Mouse (Mus musculus) cerebellum, adult (tissue): ENCODE results near the gene Sh2b1.

Experiments
- ATAC-seq: cut with Nextera tagmentation; 2 replicates; pipeline ENCODE4 v1.9.2; 2017; ENCODE audit warnings: mild to moderate bottlenecking, moderate library complexity, mixed read lengths; ENCODE audit not compliant: insufficient number of reproducible peaks, low FRiP score, low TSS enrichment

Sh2b1 gene

DNA sequence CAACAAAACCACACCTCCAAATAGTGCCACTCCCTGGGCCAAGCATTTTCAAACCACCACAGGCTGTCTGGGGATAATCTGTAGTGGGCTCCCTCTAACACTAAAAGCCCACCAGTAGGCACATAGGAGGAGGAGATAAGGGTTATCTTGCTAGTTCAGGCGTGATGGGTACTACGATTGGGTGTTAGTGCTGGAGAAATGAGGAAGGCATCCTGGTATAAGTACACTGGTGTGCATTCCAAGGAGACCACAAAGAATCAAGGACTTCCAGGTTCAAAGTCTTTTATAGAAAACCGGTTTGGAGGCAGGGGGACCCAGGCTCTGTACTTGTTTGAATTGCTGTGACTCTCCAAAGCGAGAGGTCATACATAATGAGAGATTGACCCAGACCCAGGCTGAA is 47.1 kb downstream of the Sh2b1 start:
- no peak for ATAC-seq

DNA sequence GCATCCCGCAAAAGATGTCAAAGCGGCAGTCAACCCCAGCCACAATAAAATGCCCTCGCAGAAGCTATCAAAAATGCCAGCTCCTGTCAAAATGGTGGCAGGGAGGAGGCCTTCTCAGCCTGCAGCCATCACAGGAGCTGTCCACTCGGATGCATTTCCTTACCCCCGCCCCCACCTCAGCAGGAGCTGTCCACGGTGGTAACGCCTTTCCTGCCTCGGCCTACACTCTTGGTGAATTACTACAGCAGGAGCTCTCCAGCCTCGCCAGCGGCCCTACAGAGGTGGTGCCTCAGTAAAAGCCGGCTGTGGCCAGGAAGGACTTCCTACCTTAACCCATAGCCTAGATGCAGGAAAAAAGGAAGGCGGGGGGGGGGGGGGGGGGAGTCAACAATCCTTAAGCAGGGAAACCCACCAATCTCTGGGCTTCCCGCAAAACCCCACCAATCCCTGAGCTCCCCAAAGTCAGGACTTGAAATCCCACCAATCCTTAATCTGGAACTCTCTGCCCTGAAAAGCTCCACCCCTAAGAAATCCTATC is 47.8 kb downstream of the Sh2b1 start:
- ATAC-seq: no peak

DNA sequence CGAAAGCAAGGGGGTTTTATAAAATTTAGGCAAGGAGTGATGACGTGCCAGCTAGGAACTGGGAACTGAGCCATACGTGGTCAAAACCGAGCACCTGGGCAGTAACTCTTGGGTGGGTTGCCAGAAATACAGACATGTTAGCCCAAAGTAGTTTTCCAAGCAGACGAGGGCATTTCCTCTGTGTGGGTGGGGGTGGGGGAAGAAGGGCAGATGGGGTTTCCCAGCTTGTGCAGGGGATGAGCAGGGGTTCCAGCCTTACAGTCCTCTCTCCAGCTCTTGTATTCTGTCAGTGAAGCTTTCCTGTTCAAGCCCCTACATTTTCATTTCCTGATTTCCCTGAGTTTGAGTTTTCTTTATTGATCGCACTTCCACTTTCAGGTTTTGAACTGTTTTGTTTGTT is 51.1 kb downstream of the Sh2b1 start:
- no peak for ATAC-seq

DNA sequence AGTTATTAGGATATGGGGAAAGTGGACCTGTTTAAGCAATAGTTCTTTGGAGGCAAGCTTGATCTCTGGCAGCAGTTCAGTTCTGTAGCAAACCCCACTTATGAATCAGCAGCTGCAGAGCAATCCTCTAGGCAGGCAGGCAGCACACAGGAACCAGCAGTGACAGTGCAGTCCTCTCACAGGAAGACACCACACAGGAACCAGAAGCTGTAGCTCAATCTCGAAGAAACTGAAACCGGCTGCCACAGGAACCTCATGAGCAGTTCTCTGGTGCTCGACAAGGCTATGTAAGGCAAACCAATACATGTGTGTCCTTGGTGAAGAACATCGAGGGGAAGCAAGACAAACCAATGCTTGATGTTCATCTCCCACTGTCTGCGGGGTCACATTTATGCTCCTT is 53.5 kb downstream of the Sh2b1 start:
- ATAC-seq: no peak

DNA sequence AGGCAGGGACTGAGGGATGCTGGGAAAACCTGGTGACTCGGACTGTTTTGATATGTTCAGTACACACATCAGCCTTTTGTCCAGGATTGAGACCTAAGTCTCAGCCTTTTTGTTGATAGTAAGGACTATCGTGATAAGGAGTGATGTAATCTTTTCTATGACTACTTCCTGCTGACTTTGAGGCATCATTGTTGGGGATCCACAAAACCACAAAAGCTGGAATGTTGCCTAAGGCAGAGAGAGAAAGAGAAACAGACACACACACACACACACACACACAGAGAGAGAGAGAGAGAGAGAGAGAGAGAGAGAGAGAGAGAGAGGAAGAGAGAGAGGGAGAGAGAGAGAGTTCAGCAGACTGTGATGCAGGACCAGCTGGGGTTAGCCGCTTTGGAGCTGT is 56.7 kb downstream of the Sh2b1 start:
- no peak for ATAC-seq

DNA sequence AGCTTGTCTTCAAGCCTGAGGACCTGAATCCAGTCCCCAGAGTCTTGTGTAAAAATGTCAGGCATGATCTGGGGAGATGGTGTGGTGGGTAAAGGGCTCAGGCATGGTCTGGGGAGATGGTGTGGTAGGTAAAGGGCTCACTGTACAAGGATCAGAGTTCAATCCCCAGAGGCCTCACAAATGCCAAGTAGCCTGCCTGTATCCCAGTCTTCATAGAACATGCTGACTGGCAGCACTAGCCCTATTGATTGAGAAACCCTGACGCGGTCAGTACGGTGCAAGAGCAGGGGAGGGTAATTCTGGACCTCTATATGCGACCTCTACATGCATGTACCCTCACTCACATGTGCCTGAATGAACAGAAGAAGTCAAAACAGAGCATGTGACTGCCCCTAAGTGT is 57.6 kb downstream of the Sh2b1 start:
- no peak for ATAC-seq

DNA sequence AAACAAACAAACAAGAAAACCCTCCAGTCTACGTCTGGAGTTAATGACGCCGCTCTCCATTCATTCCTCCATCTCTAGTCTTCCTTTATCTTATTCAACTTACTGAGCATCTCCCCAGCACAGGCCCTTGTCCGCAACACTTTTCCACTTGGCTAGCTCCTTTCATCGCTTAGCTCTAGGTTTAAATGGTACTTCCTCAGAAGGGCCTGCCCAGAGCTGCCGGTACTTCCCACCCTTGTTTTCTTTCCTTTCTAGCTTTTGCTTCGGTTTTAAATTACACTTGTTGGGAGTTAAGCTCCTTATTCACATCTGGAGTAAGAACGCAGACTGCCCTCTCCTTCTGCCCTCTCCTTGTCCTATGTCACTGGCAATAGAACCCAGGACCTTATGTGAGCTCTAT is 58.2 kb downstream of the Sh2b1 start:
- ATAC-seq: no peak
